Mouse (Mus musculus): ENCODE data around the gene Parp11.

DNA sequence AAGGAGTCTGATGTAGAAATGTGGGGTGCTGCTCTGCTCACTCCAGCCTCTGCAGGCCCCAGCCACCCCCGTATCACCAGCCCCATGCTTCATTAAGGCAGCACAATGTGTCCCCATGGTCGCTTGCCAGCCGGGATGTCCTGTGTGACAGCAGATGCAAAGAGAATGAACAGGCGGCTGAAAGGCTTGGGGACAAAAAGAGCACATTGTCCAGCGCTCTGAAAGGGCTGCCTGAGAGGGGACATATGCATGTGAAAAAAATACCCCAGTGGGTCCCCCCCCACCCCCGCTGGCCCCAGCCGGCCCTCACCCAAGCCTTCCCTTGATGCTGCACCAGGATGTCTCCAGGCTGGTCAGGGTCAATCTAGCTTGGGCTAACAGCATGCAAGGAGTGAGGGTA is 41.0 kb upstream of the Parp11 start:
- TF ChIP-seq POLR2A (IDR thresholded peaks at IDR 0.05; ENCODE audit: insufficient read length, low read depth) (no peak), POLR2AphosphoS2 (IDR thresholded peaks at IDR 0.05; ENCODE audit: insufficient read length, low read depth) (no peak), MAX (IDR thresholded peaks at IDR 0.05; ENCODE audit: low read depth) (no peak), USF1 (IDR thresholded peaks at IDR 0.05; ENCODE audit: low read depth) (no peak), E2F4 (IDR thresholded peaks at IDR 0.05; ENCODE audit: insufficient read depth) (no peak), CEBPB (IDR thresholded peaks at IDR 0.05; ENCODE audit: insufficient read depth, poor library complexity, severe bottlenecking) (no peak)

Data from myocyte (in vitro differentiated cells).